Mouse (Mus musculus): Measurements from ENCODE around the gene Ddx43. TPM values are rescaled to one million over a fixed set of nuclear protein-coding genes. Genes with fewer than 3 reads are reported as not detected.
"Not testable (repeated sequence)": the region's sequence is repeated elsewhere in the genome, so short reads cannot be mapped to it uniquely, and the experiment has no call there.

The Ddx43 gene
- polyA plus RNA-seq, 1 experiment from 2014 or later: 0.24 TPM

DNA sequence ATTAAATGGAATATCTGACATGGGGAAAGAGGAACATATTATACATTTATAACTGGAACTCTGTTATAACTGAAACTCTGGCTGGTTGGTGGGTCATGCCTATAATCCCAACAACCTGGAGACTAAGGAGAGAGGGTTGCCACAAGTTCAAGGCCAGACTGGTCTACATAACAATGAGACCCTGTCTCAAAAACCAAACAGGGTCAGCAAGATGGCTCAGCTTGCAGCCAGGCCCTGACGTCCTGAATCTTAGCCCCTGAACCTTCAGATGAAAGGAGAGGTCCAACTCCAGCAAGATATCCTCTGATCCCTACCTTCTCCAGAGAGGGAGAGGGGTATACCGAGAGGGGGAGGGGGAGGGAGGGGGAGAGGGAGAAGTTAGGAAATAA is 35.1 kb upstream of the Ddx43 start:
- H3K9me3 ChIP-seq (replicated peaks): no peaks in the 10 kb centered on the region
- no peak overlapping the region for H3K27ac ChIP-seq (ENCODE audit: poor library complexity, severe bottlenecking)
- H3K4me1 ChIP-seq (replicated peaks): no peaks in the 10 kb centered on the region
- no peak overlapping the region for H3K4me2 ChIP-seq
- H3K9ac ChIP-seq: no peak overlapping the region
- H3K27me3 ChIP-seq (replicated peaks): no peaks in the 10 kb centered on the region
- ATAC-seq (ENCODE audit: insufficient number of reproducible peaks, low FRiP score): no peak
- no peaks in the 10 kb centered on the region for H3K36me3 ChIP-seq
- WGBS: 51% methylated on average over 2 of the region's 2 CpGs
- no peak overlapping the region for H3K4me3 ChIP-seq

DNA sequence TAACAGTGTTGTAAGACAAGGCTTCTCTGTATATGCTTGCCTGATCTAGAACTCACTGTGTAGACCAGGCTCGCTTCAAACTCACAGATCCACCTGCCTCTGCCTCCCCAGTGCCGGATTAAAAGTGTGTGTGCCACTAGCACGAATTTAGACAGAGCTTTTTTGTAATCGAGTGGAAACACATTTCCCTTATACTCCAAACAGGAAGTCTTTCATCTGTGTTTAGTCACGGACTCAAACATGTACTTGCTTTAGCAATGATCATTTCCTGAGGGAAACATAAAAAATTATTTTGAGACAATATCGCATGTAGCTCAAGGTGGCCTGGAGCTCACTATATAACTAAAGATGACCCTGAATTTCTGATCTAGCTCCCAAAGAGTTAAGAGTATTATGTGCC is 32.2 kb upstream of the Ddx43 start:
- H3K9ac ChIP-seq: no peak overlapping the region
- no peak overlapping the region for H3K4me2 ChIP-seq
- H3K27me3 ChIP-seq (replicated peaks): no peaks in the 10 kb centered on the region
- H3K9me3 ChIP-seq (replicated peaks): 0 out of 2 replicates have a peak, but pooled peaks cover 3% of the 10 kb centered on the region
- no peak for ATAC-seq (ENCODE audit: insufficient number of reproducible peaks, low FRiP score)
- H3K4me3 ChIP-seq: no peak overlapping the region
- no peaks in the 10 kb centered on the region for H3K4me1 ChIP-seq (replicated peaks)
- H3K36me3 ChIP-seq: no peaks in the 10 kb centered on the region
- WGBS: 64% methylated on average over 6 of the region's 6 CpGs
- H3K27ac ChIP-seq (ENCODE audit: poor library complexity, severe bottlenecking): no peak overlapping the region

DNA sequence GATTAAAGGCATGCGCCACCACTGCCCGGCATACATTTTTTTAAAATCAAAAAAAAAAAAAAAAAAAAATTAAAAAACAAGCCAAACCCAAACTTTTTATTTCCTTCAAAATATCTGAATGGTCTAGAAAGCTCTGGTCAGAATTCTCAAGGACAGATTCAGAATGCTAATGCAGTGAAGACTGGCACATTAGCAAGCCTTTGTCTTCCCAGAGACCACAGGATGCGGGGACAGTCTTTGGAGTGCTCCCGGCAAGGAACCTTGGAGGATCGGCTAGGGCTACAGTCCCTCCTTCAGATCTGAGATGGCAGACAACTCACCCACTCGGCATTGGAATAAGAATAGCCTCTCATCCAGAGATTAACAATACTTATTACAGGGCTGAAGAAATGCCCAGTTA is 30.9 kb upstream of the Ddx43 start:
- 85% methylated on average over 6 of the region's 6 CpGs for WGBS
- Histone ChIP-seq H3K4me3 (no peak overlapping the region), H3K9me3 (replicated peaks) (0 out of 2 replicates have a peak, but pooled peaks cover 3% of the 10 kb centered on the region), H3K4me1 (replicated peaks) (no peaks in the 10 kb centered on the region), H3K27me3 (replicated peaks) (no peaks in the 10 kb centered on the region), H3K9ac (no peak overlapping the region), H3K27ac (ENCODE audit: poor library complexity, severe bottlenecking) (no peak overlapping the region), H3K36me3 (no peaks in the 10 kb centered on the region), H3K4me2 (no peak overlapping the region)
- ATAC-seq (ENCODE audit: insufficient number of reproducible peaks, low FRiP score): no peak

- Histone ChIP-seq H3K27ac (ENCODE audit: poor library complexity, severe bottlenecking) (no peak overlapping the region), H3K36me3 (no peaks in the 10 kb centered on the region), H3K9ac (no peak overlapping the region), H3K27me3 (replicated peaks) (no peaks in the 10 kb centered on the region), H3K4me1 (replicated peaks) (no peaks in the 10 kb centered on the region), H3K4me3 (no peak overlapping the region), H3K9me3 (replicated peaks) (0 out of 2 replicates have a peak, but pooled peaks cover 3% of the 10 kb centered on the region), H3K4me2 (no peak overlapping the region)
- WGBS: 56% methylated on average over 13 of the region's 13 CpGs
- ATAC-seq (ENCODE audit: insufficient number of reproducible peaks, low FRiP score): no peak
Measured at GRCm38 (mm10) chr9:78365850-78366544, 29.6 kb upstream of the Ddx43 start.

DNA sequence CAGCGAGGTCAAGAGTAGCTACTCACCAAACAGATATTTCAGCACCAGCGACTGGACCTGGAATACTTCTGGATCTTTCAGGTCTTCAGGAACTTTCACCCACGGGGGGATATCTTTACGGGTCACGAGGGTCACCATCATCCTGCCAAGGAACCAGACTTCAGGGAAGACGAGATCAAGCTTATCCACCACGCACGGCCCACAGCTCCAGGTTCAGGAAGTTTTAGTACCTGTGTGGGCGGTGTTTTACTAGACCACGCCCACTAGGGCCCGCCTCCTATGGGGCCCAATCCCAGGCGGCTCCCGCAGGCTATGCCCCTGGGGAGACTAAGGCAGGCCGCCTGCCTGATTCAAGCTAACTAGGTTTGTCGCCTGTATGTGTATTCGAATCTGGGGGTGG is 27.6 kb upstream of the Ddx43 start, which contains the start of gene Dppa5a:
TSS of gene Dppa5a (minus strand) at position 219 of the 400 bp plus-strand sequence.
- H3K27ac ChIP-seq (ENCODE audit: poor library complexity, severe bottlenecking); ATAC-seq (ENCODE audit: insufficient number of reproducible peaks, low FRiP score); H3K36me3 ChIP-seq; H3K9me3 ChIP-seq (replicated peaks); H3K27me3 ChIP-seq (replicated peaks); H3K4me1 ChIP-seq (replicated peaks); H3K4me2 ChIP-seq; H3K9ac ChIP-seq; H3K4me3 ChIP-seq: not testable (repeated sequence)
- WGBS: 81% methylated on average over 16 of the region's 16 CpGs

GRCm38 (mm10) chr9:78368671-78369293 is 26.8 kb upstream of the Ddx43 start:
- Histone ChIP-seq H3K9me3 (replicated peaks) (0 out of 2 replicates have a peak, but pooled peaks cover 3% of the 10 kb centered on the region), H3K4me2 (no peak overlapping the region), H3K27me3 (replicated peaks) (no peaks in the 10 kb centered on the region), H3K36me3 (no peaks in the 10 kb centered on the region), H3K4me3 (no peak overlapping the region), H3K27ac (ENCODE audit: poor library complexity, severe bottlenecking) (no peak overlapping the region), H3K4me1 (replicated peaks) (no peaks in the 10 kb centered on the region; the same call in 1 of the 2 replicates), H3K9ac (no peak overlapping the region)
- WGBS: 72% methylated on average over 3 of the region's 3 CpGs
- no peak for ATAC-seq (ENCODE audit: insufficient number of reproducible peaks, low FRiP score)

DNA sequence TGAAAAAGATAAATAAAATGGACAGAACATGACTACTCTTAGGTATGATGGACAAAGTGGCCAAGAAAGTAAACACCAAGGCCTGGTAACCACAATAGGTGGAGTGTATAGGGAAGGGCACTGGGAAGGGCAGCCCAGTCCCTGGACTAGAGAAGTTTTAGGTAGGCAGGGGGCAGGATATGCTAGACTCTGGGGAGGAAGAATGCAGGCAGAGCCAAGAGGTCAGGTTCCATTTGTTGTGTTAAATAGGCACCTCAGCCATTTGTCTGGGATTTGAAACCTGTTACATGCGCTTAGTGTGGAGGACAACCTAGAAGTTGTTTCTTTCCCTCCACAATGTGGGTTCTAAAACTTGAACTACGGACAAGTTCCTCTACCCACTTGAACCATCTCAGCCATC is 26.2 kb upstream of the Ddx43 start:
- no peaks in the 10 kb centered on the region; the same call in 1 of the 2 replicates for H3K4me1 ChIP-seq (replicated peaks)
- no peak overlapping the region for H3K9ac ChIP-seq
- no peak for ATAC-seq (ENCODE audit: insufficient number of reproducible peaks, low FRiP score)
- H3K4me3 ChIP-seq: no peak overlapping the region
- H3K27me3 ChIP-seq (replicated peaks): no peaks in the 10 kb centered on the region
- no peaks in the 10 kb centered on the region for H3K36me3 ChIP-seq
- WGBS: 84% methylated on average over 2 of the region's 2 CpGs
- no peak overlapping the region for H3K4me2 ChIP-seq
- no peak overlapping the region for H3K27ac ChIP-seq (ENCODE audit: poor library complexity, severe bottlenecking)
- 0 out of 2 replicates have a peak, but pooled peaks cover 3% of the 10 kb centered on the region for H3K9me3 ChIP-seq (replicated peaks)

DNA sequence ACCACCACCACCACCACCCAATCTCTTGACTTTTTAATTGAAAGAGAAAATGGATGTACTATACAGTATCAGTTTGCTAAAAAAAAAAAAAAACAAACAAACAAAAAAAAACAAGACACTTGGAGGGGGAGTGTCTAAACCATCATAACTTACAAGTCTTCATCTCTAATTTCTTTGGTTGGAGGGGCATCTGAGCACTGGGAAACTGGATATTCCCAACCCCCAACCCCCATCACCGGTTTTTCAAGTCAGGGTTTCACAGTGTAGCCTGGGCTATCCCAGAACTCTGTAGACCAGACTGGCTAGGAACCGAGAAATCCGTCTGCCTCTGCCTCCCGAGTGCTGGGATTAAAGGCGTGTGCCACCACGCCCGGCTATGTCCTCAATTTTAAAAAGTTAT is 25.8 kb upstream of the Ddx43 start:
- Histone ChIP-seq H3K4me3 (no peak overlapping the region), H3K4me2 (no peak overlapping the region), H3K9ac (no peak overlapping the region), H3K9me3 (replicated peaks) (0 out of 2 replicates have a peak, but pooled peaks cover 3% of the 10 kb centered on the region), H3K27ac (ENCODE audit: poor library complexity, severe bottlenecking) (no peak overlapping the region), H3K27me3 (replicated peaks) (no peaks in the 10 kb centered on the region), H3K36me3 (no peaks in the 10 kb centered on the region), H3K4me1 (replicated peaks) (no peaks in the 10 kb centered on the region; the same call in 1 of the 2 replicates)
- no peak for ATAC-seq (ENCODE audit: insufficient number of reproducible peaks, low FRiP score)
- WGBS: 83% methylated on average over 7 of the region's 7 CpGs

DNA sequence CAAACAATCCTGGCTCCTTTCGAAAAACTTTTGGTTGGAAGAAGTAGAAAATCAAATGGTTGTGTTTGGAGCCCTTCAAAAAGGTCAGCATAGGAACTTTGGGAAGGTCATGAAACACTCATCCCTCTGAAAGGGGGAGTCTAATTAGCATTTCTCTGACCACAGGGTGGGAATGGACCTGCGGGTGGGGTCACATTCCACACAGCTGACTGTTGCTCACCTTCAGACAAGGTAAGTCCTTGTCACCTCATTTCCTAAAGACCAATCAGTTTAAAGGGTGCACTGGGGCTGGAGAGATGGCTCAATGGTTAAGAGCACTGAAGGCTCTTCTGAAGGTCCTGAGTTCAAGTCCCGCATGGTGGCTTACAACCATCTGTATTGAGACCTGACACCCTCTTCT is 24.1 kb upstream of the Ddx43 start:
- no peak overlapping the region for H3K4me2 ChIP-seq
- H3K9ac ChIP-seq: no peak overlapping the region
- no peaks in the 10 kb centered on the region; the same call in 1 of the 2 replicates for H3K4me1 ChIP-seq (replicated peaks)
- no peaks in the 10 kb centered on the region for H3K27me3 ChIP-seq (replicated peaks)
- H3K4me3 ChIP-seq: no peak overlapping the region
- 89% methylated on average over 3 of the region's 3 CpGs for WGBS
- no peak for ATAC-seq (ENCODE audit: insufficient number of reproducible peaks, low FRiP score)
- no peak overlapping the region for H3K27ac ChIP-seq (ENCODE audit: poor library complexity, severe bottlenecking)
- no peaks in the 10 kb centered on the region for H3K36me3 ChIP-seq
- 0 out of 2 replicates have a peak, but pooled peaks cover 3% of the 10 kb centered on the region for H3K9me3 ChIP-seq (replicated peaks)

DNA sequence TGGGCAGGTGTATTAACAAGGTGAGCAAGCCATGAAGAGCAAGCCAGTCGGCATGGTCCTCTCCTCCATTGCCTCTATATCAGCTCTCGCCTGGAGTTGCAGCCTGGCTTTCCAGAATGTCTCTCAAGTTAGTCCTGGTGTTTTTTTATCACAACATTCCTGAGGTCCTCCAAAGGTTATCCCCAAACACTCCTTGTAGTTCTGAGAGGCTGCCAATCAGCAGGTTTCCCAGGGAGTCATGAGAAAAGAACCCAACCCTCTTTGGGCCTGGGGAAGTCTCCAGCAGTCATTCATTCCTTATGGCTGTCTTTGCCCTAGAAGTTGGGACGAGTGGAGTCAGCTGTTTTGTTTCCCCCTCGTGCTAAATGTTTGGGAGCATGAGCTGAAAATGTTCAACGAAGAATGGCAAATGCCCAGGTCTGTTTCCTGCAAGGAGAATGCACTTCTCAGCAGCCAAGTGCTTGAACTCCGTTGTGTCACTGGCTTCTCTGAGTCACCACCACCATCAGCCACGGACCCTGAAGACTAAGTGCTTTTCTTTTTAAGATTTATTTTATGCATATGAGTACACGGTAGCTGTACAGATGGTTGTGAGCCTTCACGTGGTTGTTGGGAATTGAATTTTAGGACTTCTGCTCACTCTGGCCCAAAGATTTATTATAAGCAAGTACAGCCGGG is 22.6 kb upstream of the Ddx43 start:
- WGBS: 64% methylated on average over 10 of the region's 10 CpGs
- H3K27me3 ChIP-seq (replicated peaks): no peaks in the 10 kb centered on the region
- no peak overlapping the region for H3K9ac ChIP-seq
- H3K27ac ChIP-seq (ENCODE audit: poor library complexity, severe bottlenecking): no peak overlapping the region
- 0 out of 2 replicates have a peak, but pooled peaks cover 2% of the 10 kb centered on the region for H3K9me3 ChIP-seq (replicated peaks)
- H3K36me3 ChIP-seq: no peaks in the 10 kb centered on the region
- H3K4me3 ChIP-seq: no peak overlapping the region
- H3K4me1 ChIP-seq (replicated peaks): peaks cover 3% of the 10 kb centered on the region; the same call in 1 of the 2 replicates
- no peak for ATAC-seq (ENCODE audit: insufficient number of reproducible peaks, low FRiP score)
- no peak overlapping the region for H3K4me2 ChIP-seq

DNA sequence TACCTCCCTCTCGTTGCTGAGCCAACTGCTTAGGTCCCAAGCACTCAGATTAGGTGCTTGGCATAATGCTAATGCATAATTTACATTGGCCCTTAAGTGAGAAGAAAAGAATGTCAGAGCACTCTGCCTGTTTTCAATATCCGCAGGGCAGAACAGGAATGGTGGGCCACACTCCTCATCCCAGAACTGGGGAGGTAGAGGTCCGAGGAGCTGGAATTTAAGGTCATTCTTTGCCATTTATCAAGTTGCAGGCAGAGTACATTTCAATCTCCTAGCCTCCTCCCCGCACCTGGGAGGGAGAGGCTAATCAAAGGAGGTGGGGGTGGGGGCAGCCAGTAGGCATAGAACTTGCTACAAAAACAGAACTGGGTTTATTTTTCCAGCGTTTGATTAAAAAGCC is 21.2 kb upstream of the Ddx43 start:
- Histone ChIP-seq H3K36me3 (no peaks in the 10 kb centered on the region), H3K9ac (no peak overlapping the region), H3K4me3 (no peak overlapping the region), H3K27me3 (replicated peaks) (no peaks in the 10 kb centered on the region), H3K9me3 (replicated peaks) (no peaks in the 10 kb centered on the region), H3K27ac (ENCODE audit: poor library complexity, severe bottlenecking) (no peak overlapping the region), H3K4me2 (no peak overlapping the region), H3K4me1 (replicated peaks) (peaks cover 10% of the 10 kb centered on the region)
- no peak for ATAC-seq (ENCODE audit: insufficient number of reproducible peaks, low FRiP score)
- 46% methylated on average over 5 of the region's 5 CpGs for WGBS

Measured in heart, embryonic 12.5 days (tissue).